Mouse (Mus musculus) hindbrain, embryonic 12.5 days (tissue): ENCODE measurements around the gene Rcor1. TPM values are rescaled to one million over a fixed set of nuclear protein-coding genes. Genes with fewer than 3 reads are reported as not detected.

Experiments used
- ATAC-seq: fragments of 200-750 bp; cut with Nextera tagmentation; 2 replicates; pipeline ENCODE4 v1.8.0; 2017; ENCODE audit warnings: moderate TSS enrichment; ENCODE audit not compliant: low FRiP score
- H3K27ac ChIP-seq: fragments of 300-500 bp; sonication (generic); 2 replicates; pipeline ENCODE4 v1.5.1; 2016; ENCODE audit warnings: mild to moderate bottlenecking
- H3K27me3 ChIP-seq: fragments of 300-500 bp; sonication (generic); 2 replicates; pipeline ENCODE4 v1.6.1; 2016; ENCODE audit warnings: mild to moderate bottlenecking
- H3K36me3 ChIP-seq: fragments of 300-500 bp; sonication (generic); 2 replicates; pipeline ENCODE4 v1.6.1; 2016; ENCODE audit warnings: mild to moderate bottlenecking
- H3K4me1 ChIP-seq: fragments of 300-500 bp; sonication (generic); 2 replicates; pipeline ENCODE4 v1.6.1; 2016
- H3K4me2 ChIP-seq: fragments of 300-500 bp; sonication (generic); replicated peaks from 2 replicates; pipeline ENCODE4 v1.6.1; 2016; ENCODE audit warnings: mild to moderate bottlenecking
- H3K4me3 ChIP-seq: fragments of 300-500 bp; sonication (generic); 2 replicates; pipeline ENCODE4 v1.5.1; 2016; ENCODE audit warnings: mild to moderate bottlenecking
- H3K9ac ChIP-seq: fragments of 300-500 bp; sonication (generic); 2 replicates; pipeline ENCODE4 v1.6.1; 2016; ENCODE audit warnings: mild to moderate bottlenecking, moderate library complexity
- H3K9me3 ChIP-seq: fragments of 300-500 bp; sonication (generic); replicated peaks from 2 replicates; pipeline ENCODE4 v1.6.1; 2016; ENCODE audit warnings: mild to moderate bottlenecking
- WGBS: fragments of 180-500 bp; shearing (Covaris S2); methylation state at CpG from one replicate; pipeline ENCODE4 v1.1.7; 2016; 5-methylcytosine and 5-hydroxymethylcytosine counted together
- polyA plus RNA-seq: library from polyadenylated mRNA; unstranded; fragments of >200 nt; fragmentation: Nextera tagmentation; extraction: Ambion mirVana; gene quantifications from 2 replicates; pipeline ENCODE4 v1.2.1, GENCODE M21; 2016

Gene Rcor1
- polyA plus RNA-seq, 1 experiment from 2014 or later: 10.0 TPM

DNA sequence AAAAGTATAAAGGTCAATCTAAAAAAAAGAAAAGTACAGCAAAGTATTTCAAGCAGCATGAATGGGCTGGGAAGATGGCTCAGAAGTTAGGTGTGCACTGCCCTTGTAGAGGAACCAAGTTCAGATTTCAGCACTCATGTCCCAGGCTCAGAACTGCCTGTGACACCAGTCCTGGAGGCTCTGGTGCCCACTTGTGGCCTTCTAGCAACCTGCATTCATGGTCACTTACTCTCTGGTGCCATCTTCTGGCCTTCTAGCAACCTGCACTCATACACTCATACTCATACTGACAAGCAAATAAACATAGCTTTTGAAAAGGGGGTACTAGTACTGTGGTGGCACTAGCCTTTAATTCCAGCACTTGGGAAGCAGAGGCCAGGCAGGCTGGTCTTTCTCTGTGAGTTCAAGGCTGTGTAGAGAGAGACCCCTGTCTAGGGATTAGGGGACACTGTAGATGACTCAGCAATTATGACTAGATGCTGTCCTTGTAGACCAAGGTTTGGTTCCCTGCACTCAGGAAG is 83.2 kb downstream of the Rcor1 start:
- Histone ChIP-seq H3K27me3 (no peaks in the 10 kb centered on the region), H3K9ac (no peak overlapping the region), H3K4me1 (peaks cover 3% of the 10 kb centered on the region; the same call in 1 of the 2 replicates), H3K4me2 (no peak overlapping the region), H3K27ac (no peak overlapping the region), H3K9me3 (peaks cover 8% of the 10 kb centered on the region; the same call in 1 of the 2 replicates), H3K36me3 (peaks cover 20% of the 10 kb centered on the region), H3K4me3 (no peak overlapping the region)
- ATAC-seq: no peak

DNA sequence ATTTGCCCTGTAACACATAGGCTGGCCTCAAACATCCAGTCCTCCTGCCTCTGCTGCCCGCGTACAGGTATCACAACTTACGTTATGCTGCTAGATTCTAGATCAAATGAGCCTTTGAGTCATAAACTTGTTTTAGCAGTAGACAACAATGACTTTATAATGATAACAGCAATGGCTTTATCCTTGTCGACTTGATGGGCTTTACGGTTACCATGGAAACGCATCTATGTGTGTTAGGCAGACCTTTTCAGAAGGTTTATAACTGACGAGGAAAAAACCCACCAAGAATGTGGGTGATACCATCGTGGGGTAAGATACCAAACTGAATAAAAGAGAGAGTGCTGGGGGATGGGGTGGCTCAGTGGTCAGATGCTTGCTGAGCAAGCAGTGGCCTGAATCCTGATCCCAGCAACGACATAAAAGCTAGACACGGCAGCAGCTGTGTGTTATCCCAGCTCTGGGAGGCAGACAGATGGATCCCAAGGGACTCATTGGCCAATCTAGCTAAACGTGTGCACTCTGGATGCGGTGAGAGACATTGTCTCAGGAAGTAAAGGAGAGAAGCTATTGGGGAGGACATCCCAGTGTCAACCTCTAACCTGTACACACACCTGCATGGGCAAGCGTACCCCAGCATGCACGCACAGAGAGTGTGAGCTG is 85.6 kb downstream of the Rcor1 start:
- H3K36me3 ChIP-seq: peaks cover 4% of the 10 kb centered on the region
- 68% methylated on average over 14 of the region's 14 CpGs for WGBS
- ATAC-seq: no peak
- no peak overlapping the region for H3K4me3 ChIP-seq
- peaks cover 3% of the 10 kb centered on the region; the same call in 1 of the 2 replicates for H3K4me1 ChIP-seq
- no peak overlapping the region for H3K4me2 ChIP-seq
- H3K9ac ChIP-seq: no peak overlapping the region
- H3K27me3 ChIP-seq: no peaks in the 10 kb centered on the region
- no peak overlapping the region for H3K27ac ChIP-seq
- H3K9me3 ChIP-seq: peaks cover 8% of the 10 kb centered on the region; the same call in 1 of the 2 replicates

DNA sequence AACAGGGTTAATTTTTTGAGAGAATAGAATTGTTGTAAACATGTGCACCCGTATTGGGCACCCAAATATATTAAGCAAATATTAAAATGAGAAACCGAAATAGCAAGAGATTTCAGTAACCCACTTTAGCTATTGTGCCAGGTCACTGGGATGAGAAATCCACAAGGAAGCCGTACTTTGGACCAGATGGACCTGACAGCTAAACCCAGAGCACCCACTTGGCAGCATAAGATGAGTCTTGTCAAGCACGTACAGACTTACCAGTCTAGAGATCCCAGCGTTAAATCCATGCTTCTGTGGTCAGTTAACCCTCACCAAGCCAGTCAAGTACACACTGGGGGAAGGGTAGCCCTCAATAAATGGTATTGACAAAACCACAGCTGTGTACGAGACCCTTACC is 86.5 kb downstream of the Rcor1 start:
- WGBS: 84% methylated on average over 6 of the region's 6 CpGs
- Histone ChIP-seq H3K4me3 (no peak overlapping the region), H3K27ac (no peak overlapping the region), H3K9me3 (peaks cover 8% of the 10 kb centered on the region; the same call in 1 of the 2 replicates), H3K27me3 (no peaks in the 10 kb centered on the region), H3K4me1 (peaks cover 3% of the 10 kb centered on the region; the same call in 1 of the 2 replicates), H3K4me2 (no peak overlapping the region), H3K36me3 (peaks cover 4% of the 10 kb centered on the region), H3K9ac (no peak overlapping the region)
- no peak for ATAC-seq

DNA sequence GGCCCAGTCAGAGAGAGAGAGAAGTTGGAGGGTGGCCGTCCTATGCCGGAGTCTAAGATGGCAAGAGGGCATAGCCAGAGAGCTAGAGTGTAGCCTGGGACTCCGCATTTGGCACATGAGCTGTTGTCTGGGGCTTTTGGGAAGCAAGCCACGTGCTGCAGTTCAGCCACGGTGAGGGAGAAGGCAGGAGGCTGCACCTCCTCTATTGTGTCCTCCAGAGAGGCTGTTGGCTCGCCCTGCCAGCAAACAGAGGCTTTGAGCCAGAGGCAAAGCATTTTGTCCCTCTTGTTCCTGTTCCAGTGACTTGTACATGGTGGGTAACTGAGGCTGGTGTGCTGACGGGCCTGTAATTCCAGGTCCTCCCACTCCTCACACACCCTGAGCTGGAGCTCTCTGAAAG is 95.0 kb downstream of the Rcor1 start:
- H3K27me3 ChIP-seq: no peaks in the 10 kb centered on the region
- H3K9ac ChIP-seq: no peak overlapping the region
- H3K4me3 ChIP-seq: no peak overlapping the region
- no peak overlapping the region for H3K4me2 ChIP-seq
- H3K9me3 ChIP-seq: 0 out of 2 replicates have a peak, but pooled peaks cover 7% of the 10 kb centered on the region
- WGBS: 88% methylated on average over 7 of the region's 7 CpGs
- no peaks in the 10 kb centered on the region for H3K36me3 ChIP-seq
- H3K27ac ChIP-seq: no peak overlapping the region
- H3K4me1 ChIP-seq: no peaks in the 10 kb centered on the region
- no peak for ATAC-seq

DNA sequence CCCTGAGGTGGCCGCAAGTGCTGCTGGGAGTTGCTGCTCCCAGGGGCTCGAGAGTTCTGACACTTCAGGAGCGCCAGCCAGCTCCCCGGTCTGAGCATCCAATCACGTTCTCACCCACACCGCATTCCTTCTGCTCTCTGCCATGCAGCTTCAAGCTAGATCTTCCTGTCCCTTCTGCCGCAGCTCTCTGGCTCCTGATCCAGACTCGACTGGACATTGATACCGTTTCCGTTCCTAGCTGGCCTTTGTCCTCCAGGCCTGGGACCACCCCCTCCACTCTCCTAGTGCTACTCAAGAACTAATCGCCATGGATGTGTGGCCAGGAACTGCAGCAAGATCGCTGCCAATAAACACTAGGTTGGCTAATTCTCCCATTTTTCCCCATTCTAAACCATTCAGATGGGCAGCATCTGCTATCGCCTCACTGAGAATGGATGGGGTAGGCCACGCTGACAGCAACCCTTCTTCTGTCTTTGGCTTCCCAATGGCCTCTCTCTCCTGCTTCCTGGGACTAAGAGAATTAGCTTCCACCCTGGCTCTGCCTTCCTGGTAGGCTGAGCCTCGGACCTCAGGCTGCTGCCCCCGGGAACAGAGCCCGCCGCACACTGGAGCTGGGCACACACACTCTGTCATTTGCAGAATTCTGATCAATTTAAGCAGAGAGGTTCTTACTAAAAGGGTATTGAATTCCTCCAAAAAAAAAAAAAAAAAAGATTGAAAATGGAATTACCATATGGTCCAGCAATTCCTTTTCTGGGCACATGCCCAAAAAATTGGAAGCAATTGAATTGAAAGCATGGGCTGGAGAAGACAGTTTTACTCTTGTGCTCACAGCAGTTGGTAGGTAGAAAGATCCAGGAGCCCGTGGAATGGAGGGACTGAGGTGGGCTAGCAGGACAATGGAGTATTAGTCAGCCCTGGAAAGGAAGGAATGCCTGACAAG is 95.9 kb downstream of the Rcor1 start:
- no peak for ATAC-seq
- no peak overlapping the region for H3K4me3 ChIP-seq
- H3K27ac ChIP-seq: no peak overlapping the region
- H3K4me1 ChIP-seq: no peaks in the 10 kb centered on the region
- H3K36me3 ChIP-seq: no peaks in the 10 kb centered on the region
- H3K27me3 ChIP-seq: no peaks in the 10 kb centered on the region
- WGBS: 75% methylated on average over 19 of the region's 19 CpGs
- no peak overlapping the region for H3K4me2 ChIP-seq
- 0 out of 2 replicates have a peak, but pooled peaks cover 7% of the 10 kb centered on the region for H3K9me3 ChIP-seq
- H3K9ac ChIP-seq: no peak overlapping the region

DNA sequence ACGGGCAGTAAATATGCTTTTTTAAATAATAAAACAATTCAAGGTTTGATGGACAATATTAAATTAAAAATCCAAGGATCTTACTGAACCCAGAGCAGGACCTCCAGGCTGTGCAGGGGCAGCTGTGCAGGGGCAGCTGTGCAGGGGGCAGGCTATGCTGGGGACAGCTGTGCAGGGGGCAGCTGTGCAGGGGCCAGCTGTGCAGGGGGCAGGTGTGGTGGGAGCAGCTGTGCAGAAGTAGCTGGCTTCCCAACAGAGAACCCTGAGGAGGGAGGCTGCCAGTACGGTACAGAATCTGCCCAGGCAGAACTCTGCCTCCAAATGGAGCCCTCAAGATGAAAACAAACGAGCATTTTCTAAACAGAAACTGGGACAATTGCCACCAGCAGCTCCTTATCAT is 96.8 kb downstream of the Rcor1 start:
- Histone ChIP-seq H3K9ac (no peak overlapping the region), H3K36me3 (no peaks in the 10 kb centered on the region), H3K4me1 (no peaks in the 10 kb centered on the region), H3K4me3 (no peak overlapping the region), H3K27ac (no peak overlapping the region), H3K27me3 (no peaks in the 10 kb centered on the region), H3K4me2 (no peak overlapping the region), H3K9me3 (0 out of 2 replicates have a peak, but pooled peaks cover 7% of the 10 kb centered on the region)
- no peak for ATAC-seq
- 63% methylated on average over 3 of the region's 3 CpGs for WGBS

DNA sequence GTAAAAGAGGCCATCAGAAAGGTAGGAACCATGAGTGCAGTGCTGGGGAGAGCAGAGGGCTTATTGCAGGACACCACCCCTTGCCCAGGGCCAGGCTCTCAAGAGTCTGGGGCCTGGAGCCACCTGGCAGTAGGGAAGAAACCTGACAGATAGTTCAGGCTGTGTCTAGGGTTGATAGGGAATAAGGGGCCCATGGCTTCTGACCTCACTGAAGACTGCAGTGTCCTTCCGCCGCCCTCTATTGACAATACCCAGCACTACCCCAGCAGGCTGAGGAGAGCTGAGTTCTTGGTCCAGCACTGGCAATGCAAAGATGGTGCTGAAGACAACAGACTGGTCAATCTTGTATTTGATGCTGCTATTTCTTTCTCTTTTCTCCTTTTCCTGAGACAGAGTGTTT is 97.9 kb downstream of the Rcor1 start:
- H3K4me1 ChIP-seq: no peaks in the 10 kb centered on the region
- no peaks in the 10 kb centered on the region for H3K27me3 ChIP-seq
- H3K9ac ChIP-seq: no peak overlapping the region
- no peak for ATAC-seq
- no peaks in the 10 kb centered on the region for H3K36me3 ChIP-seq
- H3K9me3 ChIP-seq: 0 out of 2 replicates have a peak, but pooled peaks cover 7% of the 10 kb centered on the region
- H3K27ac ChIP-seq: no peak overlapping the region
- no peak overlapping the region for H3K4me2 ChIP-seq
- 45% methylated on average over 2 of the region's 2 CpGs for WGBS
- no peak overlapping the region for H3K4me3 ChIP-seq

DNA sequence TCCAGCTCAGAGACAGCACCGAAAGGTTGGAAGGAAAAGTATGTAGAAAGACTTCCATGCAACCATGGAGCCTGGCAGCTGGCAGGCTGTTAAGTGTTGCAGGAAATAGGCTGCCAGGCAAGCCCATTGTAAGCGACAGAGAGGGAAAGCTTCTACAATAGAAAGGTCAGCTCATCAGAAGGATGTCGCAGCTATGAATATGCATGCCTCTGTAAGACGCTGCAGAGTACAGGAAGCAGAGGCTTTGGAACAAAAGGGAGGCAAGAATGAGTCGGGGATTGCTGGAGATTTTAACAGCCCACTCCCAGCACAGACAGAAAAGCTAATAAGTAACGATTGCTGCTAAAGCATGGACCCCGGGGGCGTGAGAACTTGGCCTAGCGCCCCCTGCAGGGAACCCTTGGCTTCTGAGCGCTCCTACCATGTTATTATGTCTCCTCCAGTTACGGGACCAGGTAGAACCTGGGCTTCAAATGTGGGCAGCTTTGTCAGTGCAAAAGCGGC is 103.9 kb downstream of the Rcor1 start:
- H3K4me3 ChIP-seq: 0 out of 2 replicates have a peak overlapping the region, but pooled peaks have one; percentile 2
- H3K4me1 ChIP-seq: peaks cover 36% of the 10 kb centered on the region
- peak overlapping the region; percentile 32 for H3K4me2 ChIP-seq
- H3K9me3 ChIP-seq: no peaks in the 10 kb centered on the region
- peak; percentile 82 for ATAC-seq
- peak overlapping the region; percentile 79 for H3K27ac ChIP-seq
- no peak overlapping the region for H3K9ac ChIP-seq
- H3K36me3 ChIP-seq: no peaks in the 10 kb centered on the region
- H3K27me3 ChIP-seq: no peaks in the 10 kb centered on the region
- whole genome bisulfite sequencing: 11% methylated on average over 12 of the region's 12 CpGs

DNA sequence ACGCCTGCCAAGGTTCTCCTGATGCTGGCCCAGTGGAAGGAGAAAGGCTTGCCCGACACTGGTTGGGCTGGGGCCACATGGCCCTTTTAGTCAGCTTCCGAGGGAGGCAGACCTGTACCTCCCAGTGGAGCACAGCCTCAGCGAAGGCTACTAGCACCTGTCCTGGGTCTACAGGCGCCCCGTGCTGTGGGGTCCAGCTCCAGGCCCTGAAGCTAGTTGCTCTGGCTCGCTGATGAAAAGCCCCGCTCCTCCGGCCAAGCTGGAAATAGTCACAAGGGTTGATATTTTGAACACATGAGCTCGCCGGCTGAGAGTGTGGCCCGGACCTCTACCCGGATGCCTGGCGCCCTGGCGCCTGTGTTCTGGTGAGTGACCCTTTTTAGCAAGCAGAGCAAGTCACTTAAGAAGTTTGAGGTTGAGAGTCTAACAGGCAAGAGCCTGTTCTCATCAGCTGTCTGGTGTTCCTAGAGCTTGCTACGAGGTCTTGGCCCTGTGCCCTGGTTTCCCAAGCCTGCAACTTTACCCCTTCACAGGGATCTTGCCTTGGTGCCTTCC is 104.4 kb downstream of the Rcor1 start:
- ATAC-seq: peak; percentile 26
- Histone ChIP-seq H3K4me2 (peak overlapping the region; percentile 32), H3K9me3 (no peaks in the 10 kb centered on the region), H3K4me3 (0 out of 2 replicates have a peak overlapping the region, but pooled peaks have one; percentile 2), H3K4me1 (peaks cover 36% of the 10 kb centered on the region), H3K27me3 (no peaks in the 10 kb centered on the region), H3K36me3 (no peaks in the 10 kb centered on the region), H3K27ac (peak overlapping the region; percentile 79), H3K9ac (no peak overlapping the region)
- WGBS: 60% methylated on average over 16 of the region's 16 CpGs

DNA sequence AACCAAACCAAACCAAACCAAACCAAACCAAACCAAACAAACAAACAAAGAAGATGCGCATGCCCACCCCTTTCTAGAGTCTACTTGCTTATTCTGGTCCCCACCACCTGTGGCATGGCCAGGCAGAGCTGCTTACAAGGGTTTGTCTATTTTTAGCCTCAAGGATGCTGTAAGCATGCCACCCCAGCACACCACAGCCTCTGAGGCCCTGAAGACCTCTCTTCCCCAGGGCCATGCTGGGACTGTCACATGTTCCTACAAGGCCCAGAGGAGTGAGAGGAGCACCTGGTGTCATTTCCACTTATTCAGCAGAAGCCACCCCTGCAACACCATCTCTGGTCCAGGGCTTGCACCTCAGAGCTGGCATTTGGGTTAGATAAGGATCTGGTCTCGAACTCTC is 105.4 kb downstream of the Rcor1 start:
- H3K36me3 ChIP-seq: no peaks in the 10 kb centered on the region
- no peak for ATAC-seq
- peak overlapping the region; percentile 2; the same call in 1 of the 2 replicates for H3K27ac ChIP-seq
- no peak overlapping the region for H3K4me2 ChIP-seq
- 91% methylated on average over 2 of the region's 2 CpGs for WGBS
- peaks cover 36% of the 10 kb centered on the region for H3K4me1 ChIP-seq
- H3K9ac ChIP-seq: no peak overlapping the region
- H3K9me3 ChIP-seq: no peaks in the 10 kb centered on the region
- H3K27me3 ChIP-seq: no peaks in the 10 kb centered on the region
- H3K4me3 ChIP-seq: no peak overlapping the region

DNA sequence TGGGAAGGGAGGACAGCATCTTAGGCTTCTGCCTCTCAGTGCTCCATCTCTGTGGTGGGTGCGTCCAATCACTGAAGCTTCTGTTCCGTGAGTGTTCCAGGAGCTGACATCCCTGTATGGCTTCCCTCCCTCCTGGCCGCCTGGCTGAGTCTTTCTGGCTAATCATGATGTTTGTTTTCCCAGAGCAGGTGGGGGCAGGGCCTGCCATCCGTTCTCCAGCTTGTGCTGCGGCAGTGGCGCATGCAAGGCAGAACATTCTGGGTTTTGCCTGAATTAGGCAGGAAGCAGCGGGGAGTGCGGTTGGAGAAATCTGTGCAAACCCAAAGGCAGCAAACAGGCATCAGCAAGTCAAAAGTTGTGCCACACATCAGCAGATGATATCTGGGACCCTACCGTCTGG is 106.1 kb downstream of the Rcor1 start:
- Histone ChIP-seq H3K4me1 (peaks cover 36% of the 10 kb centered on the region), H3K4me2 (no peak overlapping the region), H3K27me3 (no peaks in the 10 kb centered on the region), H3K27ac (peak overlapping the region; percentile 2; the same call in 1 of the 2 replicates), H3K4me3 (no peak overlapping the region), H3K9ac (no peak overlapping the region), H3K36me3 (no peaks in the 10 kb centered on the region), H3K9me3 (no peaks in the 10 kb centered on the region)
- no peak for ATAC-seq
- WGBS: 48% methylated on average over 9 of the region's 9 CpGs
